Mouse (Mus musculus): ENCODE data around the gene Mosmo. TPM values are rescaled to one million over a fixed set of nuclear protein-coding genes. Genes with fewer than 3 reads are reported as not detected.
A peak's percentile ranks its signal among the peaks of the same experiment; 100 is the strongest.

The Mosmo gene
- total RNA-seq (2015; ENCODE audit: low replicate concordance) (31.7 and 41.1 TPM in 2 replicates), total RNA-seq (2017; ENCODE audit: low replicate concordance) (26.8 and 27.0 TPM in 2 replicates)

- ATAC-seq (replicated peaks; ENCODE audit: low FRiP score, poor library complexity, severe bottlenecking) = peak; percentile 82
Observed at GRCm38 (mm10) chr7:120677001-120677643, at the start of gene Mosmo. Mosmo (plus strand) TSS chr7:120677618.

- ATAC-seq (replicated peaks; ENCODE audit: low FRiP score, poor library complexity, severe bottlenecking) = no peak
Observed at GRCm38 (mm10) chr7:120632518-120632917, 44.9 kb upstream of the Mosmo start.

- no peak for ATAC-seq (replicated peaks; ENCODE audit: low FRiP score, poor library complexity, severe bottlenecking)
Observed at GRCm38 (mm10) chr7:120634301-120634700, 43.1 kb upstream of the Mosmo start.

GRCm38 (mm10) chr7:120634711-120635361 lies 42.6 kb upstream of the Mosmo start, which contains the start of gene Uqcrc2:
Uqcrc2 (plus strand) TSS chr7:120635176.
- peak; percentile 99 for ATAC-seq (replicated peaks; ENCODE audit: low FRiP score, poor library complexity, severe bottlenecking)

GRCm38 (mm10) chr7:120635362-120635781 lies 42.0 kb upstream of the Mosmo start:
- ATAC-seq (replicated peaks; ENCODE audit: low FRiP score, poor library complexity, severe bottlenecking) = peak; percentile 44

GRCm38 (mm10) chr7:120635821-120636220 lies 41.6 kb upstream of the Mosmo start:
- peak; percentile 21 for ATAC-seq (replicated peaks; ENCODE audit: low FRiP score, poor library complexity, severe bottlenecking)

GRCm38 (mm10) chr7:120643217-120643616 lies 34.2 kb upstream of the Mosmo start:
- ATAC-seq (replicated peaks; ENCODE audit: low FRiP score, poor library complexity, severe bottlenecking) = no peak

GRCm38 (mm10) chr7:120647849-120648248 lies 29.6 kb upstream of the Mosmo start:
- no peak for ATAC-seq (replicated peaks; ENCODE audit: low FRiP score, poor library complexity, severe bottlenecking)

- ATAC-seq (replicated peaks; ENCODE audit: low FRiP score, poor library complexity, severe bottlenecking) = no peak
Observed at GRCm38 (mm10) chr7:120662079-120662478, 15.3 kb upstream of the Mosmo start.

GRCm38 (mm10) chr7:120670153-120670875 lies 7.1 kb upstream of the Mosmo start, which contains the start of gene Pdzd9:
Pdzd9 (minus strand) TSS chr7:120670343.
- ATAC-seq (replicated peaks; ENCODE audit: low FRiP score, poor library complexity, severe bottlenecking) = peak; percentile 79

GRCm38 (mm10) chr7:120671271-120671670 lies 6.1 kb upstream of the Mosmo start:
- ATAC-seq (replicated peaks; ENCODE audit: low FRiP score, poor library complexity, severe bottlenecking) = no peak

GRCm38 (mm10) chr7:120677764-120678531 lies 530 bp downstream of the Mosmo start:
- peak; percentile 49; the same call in 1 of the 2 replicates for ATAC-seq (replicated peaks; ENCODE audit: low FRiP score, poor library complexity, severe bottlenecking)

- no peak for ATAC-seq (replicated peaks; ENCODE audit: low FRiP score, poor library complexity, severe bottlenecking)
Observed at GRCm38 (mm10) chr7:120679023-120679422, 1.6 kb downstream of the Mosmo start.

- ATAC-seq (replicated peaks; ENCODE audit: low FRiP score, poor library complexity, severe bottlenecking) = no peak
Observed at GRCm38 (mm10) chr7:120682002-120682401, 4.6 kb downstream of the Mosmo start.

GRCm38 (mm10) chr7:120684731-120685161 lies 7.3 kb downstream of the Mosmo start:
- no peak for ATAC-seq (replicated peaks; ENCODE audit: low FRiP score, poor library complexity, severe bottlenecking)

GRCm38 (mm10) chr7:120685227-120685626 lies 7.8 kb downstream of the Mosmo start:
- ATAC-seq (replicated peaks; ENCODE audit: low FRiP score, poor library complexity, severe bottlenecking) = no peak

- ATAC-seq (replicated peaks; ENCODE audit: low FRiP score, poor library complexity, severe bottlenecking) = no peak
Observed at GRCm38 (mm10) chr7:120690634-120691033, 13.2 kb downstream of the Mosmo start.

GRCm38 (mm10) chr7:120693831-120694375 lies 16.5 kb downstream of the Mosmo start:
- no peak for ATAC-seq (replicated peaks; ENCODE audit: low FRiP score, poor library complexity, severe bottlenecking)

- no peak for ATAC-seq (replicated peaks; ENCODE audit: low FRiP score, poor library complexity, severe bottlenecking)
Observed at GRCm38 (mm10) chr7:120695196-120695595, 17.8 kb downstream of the Mosmo start.
